Mouse (Mus musculus): ENCODE data around the gene Src. TPM values are rescaled to one million over a fixed set of nuclear protein-coding genes. Genes with fewer than 3 reads are reported as not detected.

Gene Src
- total RNA-seq, 2 experiments from 2014 or later: 13.3 to 13.6 TPM

- DNase-seq (ENCODE audit: low spot score in 2 of 2): no peak
Observed at GRCm38 (mm10) chr2:157411151-157411693, 7.0 kb upstream of the Src start.

GRCm38 (mm10) chr2:157412497-157412896, 5.7 kb upstream of the Src start:
- DNase-seq (ENCODE audit: low spot score in 2 of 2): no peak

DNA sequence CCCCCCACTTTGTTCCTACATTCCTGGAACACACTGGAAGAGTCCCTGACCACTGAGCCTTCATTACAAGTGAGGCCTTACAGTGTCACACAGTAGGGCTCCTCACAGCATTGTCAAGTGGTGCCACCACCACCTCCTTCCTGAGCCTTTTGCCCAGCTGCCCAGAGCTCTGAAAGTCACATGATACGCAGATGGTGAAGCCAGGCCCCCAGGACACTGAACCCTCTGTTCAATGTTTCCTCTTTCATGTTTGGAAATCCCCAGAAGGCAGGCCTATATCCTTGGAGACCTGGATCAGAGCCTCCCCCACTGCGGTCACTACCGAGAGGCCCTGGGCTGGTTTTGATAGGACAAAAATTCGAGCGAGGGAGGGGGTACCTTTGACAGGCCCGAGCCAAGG, 1.0 kb upstream of the Src start:
- DNase-seq (ENCODE audit: low spot score in 2 of 2): no peak

GRCm38 (mm10) chr2:157418609-157419071, 396 bp downstream of the Src start:
- no peak for DNase-seq (ENCODE audit: low spot score in 2 of 2)

GRCm38 (mm10) chr2:157419506-157419905, 1.3 kb downstream of the Src start:
- no peak for DNase-seq (ENCODE audit: low spot score in 2 of 2)

- DNase-seq (ENCODE audit: low spot score in 2 of 2): no peak
Observed at GRCm38 (mm10) chr2:157420404-157420803, 2.2 kb downstream of the Src start.

DNA sequence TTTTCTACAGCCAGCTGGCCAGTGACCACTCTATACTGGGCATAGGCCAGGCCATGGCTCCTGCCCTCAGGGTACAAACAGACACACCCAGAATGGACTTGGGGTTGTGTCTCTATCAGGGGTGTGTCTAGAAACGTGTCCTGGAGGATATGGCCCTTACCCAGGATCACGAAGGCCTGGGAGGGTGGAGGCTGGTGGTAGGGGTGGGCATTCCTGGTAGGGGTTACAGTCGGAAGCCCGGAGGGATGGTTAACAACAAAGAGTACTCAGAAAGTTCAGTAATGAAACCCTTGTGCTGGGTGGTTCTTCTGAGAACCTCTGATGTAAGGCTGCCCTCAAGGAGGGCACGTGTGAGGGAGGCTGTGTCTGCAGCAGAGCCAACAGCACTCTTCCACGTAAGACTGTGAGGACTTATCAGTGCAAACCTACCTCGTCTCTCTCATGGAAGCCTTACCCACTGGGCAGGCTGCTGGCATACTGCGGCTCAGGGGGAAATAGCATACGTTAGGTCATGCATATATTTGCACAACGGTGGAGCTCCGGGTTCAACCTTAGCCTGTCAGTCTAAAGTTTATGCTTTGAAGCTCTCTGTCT, 3.9 kb downstream of the Src start:
- DNase-seq (ENCODE audit: low spot score in 2 of 2): no peak

DNA sequence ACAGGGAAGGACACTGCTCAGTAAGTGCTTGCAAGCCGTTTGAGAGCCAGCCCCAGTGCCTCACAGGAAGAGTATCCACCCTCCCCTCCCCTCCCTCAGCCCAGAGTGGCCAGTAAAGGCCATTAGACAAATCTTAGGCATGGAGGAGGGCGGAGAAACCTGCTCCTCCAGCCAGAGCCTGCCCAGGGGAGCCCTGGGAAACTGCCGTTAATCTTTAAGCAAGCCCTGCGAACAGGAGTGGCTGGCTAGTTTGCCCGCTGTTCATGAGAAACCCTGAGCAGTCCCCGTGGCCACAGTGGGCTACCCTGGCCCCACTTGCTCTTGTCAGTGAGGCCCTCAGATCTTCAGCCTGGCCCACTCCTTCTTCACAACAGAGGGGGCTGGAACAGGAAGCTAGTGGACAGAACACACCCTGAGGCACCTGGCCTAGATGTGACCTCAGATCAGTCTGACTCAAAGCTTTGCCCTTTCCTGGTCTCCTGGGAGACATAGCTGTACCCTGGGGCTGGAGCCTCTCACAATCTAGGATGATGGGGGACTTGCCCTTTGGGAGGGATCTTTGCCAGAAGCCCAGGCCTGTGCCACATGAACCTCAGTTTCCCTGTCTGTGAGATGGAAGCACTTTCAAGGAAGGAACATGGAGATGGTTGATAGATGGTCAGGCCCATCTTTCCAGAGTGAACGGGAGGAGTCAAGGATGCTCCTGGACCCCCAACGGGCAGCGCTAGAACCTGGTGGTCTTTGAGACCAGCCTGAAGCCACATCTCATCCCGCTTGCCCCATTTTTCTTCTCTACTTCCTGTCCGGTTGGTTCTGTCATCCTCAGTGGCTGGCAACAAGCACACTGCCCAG, 4.8 kb downstream of the Src start:
- peak in 1 of 2 experiments; percentile 35 for DNase-seq (ENCODE audit: low spot score in 2 of 2)

DNA sequence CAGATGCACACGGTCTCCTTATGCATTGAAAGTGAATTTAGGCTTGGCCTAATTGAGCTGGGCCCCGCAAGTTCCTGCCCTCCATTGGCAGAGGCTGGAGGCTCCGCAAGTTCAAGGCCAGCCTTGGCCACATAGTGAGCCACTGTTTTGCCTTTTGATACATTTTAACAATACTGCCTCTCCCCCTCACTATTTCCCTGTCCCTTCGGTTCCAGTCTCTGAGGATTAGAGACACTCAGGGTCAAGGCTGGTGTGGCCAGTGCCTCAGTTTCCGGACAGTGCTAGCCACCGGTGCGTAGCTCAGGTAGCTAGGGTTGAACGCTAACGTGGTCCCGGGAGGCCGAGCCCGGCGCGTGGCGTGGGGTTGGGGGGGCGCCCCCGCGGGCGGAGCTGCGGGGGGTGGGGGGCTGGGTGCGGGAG, 5.5 kb downstream of the Src start:
- DNase-seq (ENCODE audit: low spot score in 2 of 2): no peak

DNA sequence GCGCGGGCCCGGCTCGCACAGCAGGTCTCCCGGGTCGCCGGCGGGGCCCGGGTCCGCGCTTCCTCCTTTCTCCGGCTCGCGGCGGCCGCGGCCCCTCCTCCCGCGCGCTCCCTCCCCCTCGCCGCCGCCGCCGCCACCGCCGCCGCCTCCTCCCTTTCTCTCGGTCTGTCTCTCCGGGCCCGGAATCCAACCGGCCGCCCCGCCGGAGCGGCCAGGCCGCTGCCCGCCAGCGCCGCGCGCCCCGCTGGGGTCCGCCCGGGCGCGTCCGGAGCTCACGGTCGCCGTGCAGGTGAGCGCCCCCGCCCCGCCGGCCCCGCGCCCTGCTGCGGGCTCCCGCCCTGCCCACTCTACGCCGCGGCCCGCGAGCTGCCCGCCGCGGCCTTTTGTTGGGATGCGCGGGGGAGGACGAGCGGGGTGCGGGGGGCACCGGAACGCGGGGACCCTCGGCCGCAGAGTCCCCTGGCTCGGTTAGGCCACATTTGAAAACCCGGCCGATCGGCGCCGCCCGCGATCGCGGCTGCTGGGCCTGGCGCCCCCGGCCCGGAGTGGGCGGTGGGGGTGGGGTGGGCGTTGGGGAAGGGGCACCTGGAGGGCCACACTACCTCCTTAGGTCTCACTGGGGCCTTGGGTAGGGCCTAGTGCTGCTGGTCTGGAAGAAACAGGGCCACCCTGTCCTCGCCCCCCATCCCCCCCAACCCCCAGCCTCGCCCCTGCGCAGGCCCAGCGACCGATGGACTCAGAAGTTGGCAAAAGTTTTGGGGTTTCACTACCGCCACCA, 6.1 kb downstream of the Src start:
- peak; percentile 48 to 57 for DNase-seq (ENCODE audit: low spot score in 2 of 2)

GRCm38 (mm10) chr2:157424904-157425642, 6.8 kb downstream of the Src start:
- DNase-seq (ENCODE audit: low spot score in 2 of 2): no peak

DNA sequence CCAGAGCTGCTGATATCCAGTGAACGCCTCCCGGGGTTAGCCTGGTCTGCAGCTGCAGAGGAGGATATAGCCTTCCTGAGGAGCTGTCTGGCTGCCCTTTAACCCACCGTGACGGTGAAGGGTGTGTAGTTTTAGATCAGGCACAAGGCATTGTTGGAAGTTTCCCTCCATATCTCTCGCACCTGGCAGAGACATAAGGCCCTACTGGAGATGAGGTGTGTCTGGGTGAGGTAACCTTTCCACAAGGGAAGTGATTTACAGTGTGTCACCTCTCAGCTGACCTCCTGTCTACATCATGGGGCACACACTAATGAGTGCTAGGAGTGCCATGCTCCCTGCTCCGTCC, 7.4 kb downstream of the Src start:
- no peak for DNase-seq (ENCODE audit: low spot score in 2 of 2)

DNA sequence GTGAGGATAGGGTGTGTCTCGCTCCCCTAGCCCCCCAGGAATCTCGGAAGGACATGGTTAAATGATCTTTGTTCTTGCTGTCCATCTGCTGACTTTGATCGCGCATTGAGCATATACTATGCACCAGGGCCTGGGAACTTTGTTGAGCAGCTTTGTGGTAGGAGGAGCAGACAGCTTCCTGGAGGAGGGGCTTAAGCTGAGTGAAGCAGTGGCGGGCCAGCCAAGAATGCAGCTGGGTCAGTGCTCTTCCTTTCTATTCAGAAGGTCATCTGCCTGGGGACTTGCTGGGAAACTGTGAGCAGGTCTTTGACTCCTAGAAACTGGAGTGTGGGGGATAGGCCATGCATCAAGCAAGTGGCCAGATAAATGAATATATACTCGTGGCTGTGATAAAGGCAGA, 7.9 kb downstream of the Src start:
- DNase-seq (ENCODE audit: low spot score in 2 of 2): no peak

GRCm38 (mm10) chr2:157427164-157427563, 8.9 kb downstream of the Src start:
- DNase-seq (ENCODE audit: low spot score in 2 of 2): no peak

GRCm38 (mm10) chr2:157428351-157429139, 10.3 kb downstream of the Src start:
- no peak for DNase-seq (ENCODE audit: low spot score in 2 of 2)

DNA sequence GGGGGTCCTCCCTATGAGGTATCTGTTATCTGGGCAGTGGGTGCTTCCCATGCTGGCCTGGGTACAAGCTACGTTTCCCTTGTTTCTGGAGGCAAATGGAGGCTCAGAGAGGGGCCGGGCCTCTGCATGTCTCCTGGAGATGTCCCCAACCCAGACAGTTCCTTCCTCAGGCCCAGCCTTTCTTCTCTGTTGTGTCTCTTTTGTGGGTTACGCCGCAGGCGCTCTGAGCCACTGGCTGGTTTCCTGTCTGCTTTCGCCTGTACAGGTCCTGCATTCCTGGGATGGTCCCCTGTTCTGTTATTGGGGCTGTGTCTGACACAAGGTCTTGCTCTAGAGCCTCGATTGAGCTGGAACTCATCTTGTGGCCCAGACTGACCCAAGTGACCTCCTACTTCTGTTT, 11.5 kb downstream of the Src start:
- no peak for DNase-seq (ENCODE audit: low spot score in 2 of 2)

- no peak for DNase-seq (ENCODE audit: low spot score in 2 of 2)
Observed at GRCm38 (mm10) chr2:157430667-157431429, 12.6 kb downstream of the Src start.

DNA sequence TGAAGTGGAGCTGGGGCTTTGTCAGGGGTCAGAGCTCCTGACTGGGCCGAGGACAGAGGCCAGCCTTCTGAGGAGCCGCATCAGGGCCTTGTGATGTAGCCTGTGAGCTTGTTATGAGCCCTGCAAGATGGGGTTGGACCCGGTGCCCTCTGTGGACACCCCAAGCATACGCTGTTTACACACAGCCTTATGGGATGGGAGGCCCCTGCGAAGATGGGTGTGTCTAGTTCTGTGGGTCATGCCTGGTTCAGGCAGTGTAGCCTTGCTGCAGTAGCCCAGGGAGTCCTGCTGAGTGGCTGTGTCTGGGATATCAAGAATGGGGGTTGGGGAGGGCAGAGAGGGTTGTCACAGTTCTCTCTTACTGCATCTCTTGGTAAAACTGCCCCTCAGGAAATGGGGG, 13.7 kb downstream of the Src start:
- DNase-seq (ENCODE audit: low spot score in 2 of 2): no peak

DNA sequence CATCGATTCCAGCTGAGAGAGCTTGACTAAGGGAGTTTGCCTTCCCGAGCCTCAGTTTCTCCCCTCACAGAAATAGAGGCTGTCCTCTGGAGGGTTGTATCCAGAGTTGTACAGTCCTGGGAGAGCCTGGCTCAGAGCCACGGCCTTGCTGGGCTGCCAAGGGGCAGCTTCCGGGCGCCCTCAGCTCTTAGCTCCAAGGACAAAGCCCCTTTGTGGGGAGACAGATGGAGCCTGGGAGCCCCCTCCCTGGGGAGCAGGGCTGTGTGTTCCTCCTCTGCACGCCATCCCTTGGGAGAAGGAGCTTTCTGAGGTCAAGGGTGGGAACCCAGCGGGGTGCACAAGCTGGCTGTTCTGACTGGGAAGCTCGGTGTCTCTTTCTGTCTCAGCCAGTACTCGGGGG, 14.2 kb downstream of the Src start:
- no peak for DNase-seq (ENCODE audit: low spot score in 2 of 2)

Data from gastrocnemius, postnatal 4 days (tissue).